Mouse (Mus musculus): ENCODE data around the gene Srebf1.

Gene Srebf1

GRCm38 (mm10) chr11:60222469-60223236 is at the start of gene Srebf1:
Gene Srebf1 (minus strand): TSS chr11:60222581.
- peak; percentile 80 for DNase-seq (ENCODE audit: low read depth, low spot score)

GRCm38 (mm10) chr11:60268563-60268962 is 46.2 kb upstream of the Srebf1 start:
- no peak for DNase-seq (ENCODE audit: low read depth, low spot score)

GRCm38 (mm10) chr11:60265271-60265985 is 43.0 kb upstream of the Srebf1 start:
- no peak for DNase-seq (ENCODE audit: low read depth, low spot score)

- DNase-seq (ENCODE audit: low read depth, low spot score), result peak; percentile 94
Measured at GRCm38 (mm10) chr11:60264651-60265050, 42.3 kb upstream of the Srebf1 start.

- no peak for DNase-seq (ENCODE audit: low read depth, low spot score)
Measured at GRCm38 (mm10) chr11:60262396-60262795, 40.0 kb upstream of the Srebf1 start.

- peak; percentile 47 for DNase-seq (ENCODE audit: low read depth, low spot score)
Measured at GRCm38 (mm10) chr11:60260743-60261142, 38.4 kb upstream of the Srebf1 start.

- no peak for DNase-seq (ENCODE audit: low read depth, low spot score)
Measured at GRCm38 (mm10) chr11:60257696-60258095, 35.3 kb upstream of the Srebf1 start.

GRCm38 (mm10) chr11:60256713-60257112 is 34.3 kb upstream of the Srebf1 start:
- DNase-seq (ENCODE audit: low read depth, low spot score), result no peak

- DNase-seq (ENCODE audit: low read depth, low spot score), result peak; percentile 96
Measured at GRCm38 (mm10) chr11:60256176-60256681, 33.8 kb upstream of the Srebf1 start.

- DNase-seq (ENCODE audit: low read depth, low spot score), result no peak
Measured at GRCm38 (mm10) chr11:60255639-60256038, 33.3 kb upstream of the Srebf1 start.

- DNase-seq (ENCODE audit: low read depth, low spot score), result no peak
Measured at GRCm38 (mm10) chr11:60255181-60255580, 32.8 kb upstream of the Srebf1 start.

- DNase-seq (ENCODE audit: low read depth, low spot score), result peak; percentile 60
Measured at GRCm38 (mm10) chr11:60254308-60254707, 31.9 kb upstream of the Srebf1 start.

GRCm38 (mm10) chr11:60253546-60253945 is 31.2 kb upstream of the Srebf1 start:
- DNase-seq (ENCODE audit: low read depth, low spot score), result no peak

GRCm38 (mm10) chr11:60250971-60251643 is 28.7 kb upstream of the Srebf1 start:
- DNase-seq (ENCODE audit: low read depth, low spot score), result peak; percentile 76

GRCm38 (mm10) chr11:60249885-60250284 is 27.5 kb upstream of the Srebf1 start:
- no peak for DNase-seq (ENCODE audit: low read depth, low spot score)

GRCm38 (mm10) chr11:60248596-60249404 is 26.4 kb upstream of the Srebf1 start:
- peak; percentile 78 for DNase-seq (ENCODE audit: low read depth, low spot score)

GRCm38 (mm10) chr11:60247753-60248550 is 25.6 kb upstream of the Srebf1 start:
- peak; percentile 64 for DNase-seq (ENCODE audit: low read depth, low spot score)

GRCm38 (mm10) chr11:60246077-60246476 is 23.7 kb upstream of the Srebf1 start:
- peak; percentile 85 for DNase-seq (ENCODE audit: low read depth, low spot score)

- DNase-seq (ENCODE audit: low read depth, low spot score), result no peak
Measured at GRCm38 (mm10) chr11:60244503-60245143, 22.2 kb upstream of the Srebf1 start.

GRCm38 (mm10) chr11:60240509-60240908 is 18.1 kb upstream of the Srebf1 start:
- DNase-seq (ENCODE audit: low read depth, low spot score), result no peak

Data from brain, adult 2 months (tissue).